Mouse (Mus musculus) heart, adult 2 months (tissue): ENCODE measurements around the gene Ppa2. TPM values are rescaled to one million over a fixed set of nuclear protein-coding genes. Genes with fewer than 3 reads are reported as not detected.

Experiments used
- DNase-seq, 2 experiments: peaks; one replicate each; pipeline ENCODE4 v3.0.0; 2021
- H3K27ac ChIP-seq: fragments of 200-600 bp; 2 replicates; pipeline ENCODE4 v1.8.1; 2022
- H3K27me3 ChIP-seq: fragments of 200-500 bp; 2 replicates; pipeline ENCODE4 v1.6.1; 2012; ENCODE audit warnings: mild to moderate bottlenecking, low read length, inconsistent platforms, mixed read lengths; ENCODE audit not compliant: control insufficient read depth, insufficient read depth
- H3K36me3 ChIP-seq: fragments of 200-500 bp; 2 replicates; pipeline ENCODE4 v1.6.1; 2012; ENCODE audit warnings: low read length, inconsistent platforms; ENCODE audit not compliant: control insufficient read depth, insufficient read depth
- H3K4me1 ChIP-seq: fragments of 200-500 bp; 2 replicates; pipeline ENCODE4 v1.6.1; 2011; ENCODE audit warnings: low read length; ENCODE audit not compliant: control insufficient read depth, insufficient read depth
- H3K4me3 ChIP-seq: fragments of 200-600 bp; 2 replicates; pipeline ENCODE4 v1.8.1; 2022
- H3K79me2 ChIP-seq: fragments of 200-500 bp; replicated peaks from 2 replicates; pipeline ENCODE4 v1.6.1; 2012; ENCODE audit warnings: mild to moderate bottlenecking, inconsistent platforms, low read length, moderate library complexity, mixed read lengths; ENCODE audit not compliant: control insufficient read depth, insufficient read depth
- H3K9ac ChIP-seq: fragments of 200-500 bp; 2 replicates; pipeline ENCODE4 v1.6.1; 2012; ENCODE audit warnings: low read depth, mild to moderate bottlenecking, control low read depth, inconsistent platforms, low read length, mixed read lengths
- CTCF ChIP-seq: fragments of 200-600 bp; IDR thresholded peaks from 2 replicates; pipeline ENCODE4 v1.8.1; 2022; ENCODE audit warnings: antibody characterized with exemption, mild to moderate bottlenecking, moderate library complexity
- EP300 ChIP-seq: fragments of 200-500 bp; IDR thresholded peaks from 2 replicates; pipeline ENCODE4 v1.6.1; 2011; ENCODE audit warnings: low read depth, low read length, control low read depth; ENCODE audit not compliant: insufficient read depth
- POLR2A ChIP-seq: fragments of 200-500 bp; IDR thresholded peaks from 2 replicates; pipeline ENCODE4 v1.6.1; 2011; ENCODE audit warnings: mild to moderate bottlenecking, low read depth, low read length, control low read depth; ENCODE audit not compliant: insufficient read depth
- WGBS: fragments of 180-500 bp; shearing (Covaris S2); methylation state at CpG from one replicate; pipeline ENCODE4 v1.1.7; 2018; 5-methylcytosine and 5-hydroxymethylcytosine counted together
- intact Hi-C: fragments of 180-260 bp; cut with DNase I; formaldehyde crosslinking; loops from one replicate; pipeline ENCODE4 v1.15.1; 2025
- polyA plus RNA-seq: library from polyadenylated mRNA; depleted of rRNA; stranded (reverse); fragments of >200 nt; gene quantifications from 2 replicates; pipeline ENCODE4 v1.2.3, GENCODE M21; 2012
- total RNA-seq, 2 experiments: library from RNA; stranded (reverse); gene quantifications; 2 replicates each; pipeline ENCODE4 v1.2.3; 2021

Ppa2 gene
- total and polyA plus RNA-seq, 3 experiments: 78.5 to 144 (median 126) TPM

DNA sequence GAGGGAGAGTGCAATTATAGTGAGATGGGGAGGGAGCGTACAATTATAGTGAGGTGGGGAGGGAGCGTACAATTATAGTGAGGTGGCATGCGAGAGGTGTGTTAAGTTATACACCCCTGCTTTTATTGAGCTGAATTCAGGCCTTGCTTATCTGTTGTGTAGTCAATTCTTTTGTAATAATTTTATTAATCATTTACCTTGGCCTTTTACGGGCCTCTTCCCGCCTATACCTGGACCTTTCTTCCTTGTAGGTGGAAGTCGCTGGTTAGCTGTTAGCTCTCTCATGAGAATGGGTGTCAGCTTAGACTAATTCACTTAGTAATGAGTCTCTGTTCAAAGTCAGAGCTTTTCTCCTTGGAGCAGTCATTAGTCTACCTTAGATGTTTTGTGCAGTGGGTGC is 10.4 kb downstream of the Ppa2 start:
- no peak for TF ChIP-seq CTCF
- no peak for TF ChIP-seq POLR2A
- no peak for TF ChIP-seq EP300
- Histone ChIP-seq H3K4me1 (no peaks in the 10 kb centered on the region), H3K4me3 (no peak overlapping the region), H3K27me3 (no peaks in the 10 kb centered on the region; the same call in 1 of the 2 replicates), H3K36me3 (no peaks in the 10 kb centered on the region), H3K9ac (no peak overlapping the region), H3K27ac (no peak overlapping the region), H3K79me2 (peaks cover 3% of the 10 kb centered on the region)
- 96% methylated on average over 6 of the region's 6 CpGs for WGBS
- intact Hi-C loops: no loop called here
- DNase-seq: no peak

GRCm38 (mm10) chr3:133321928-133322327 is 12.0 kb downstream of the Ppa2 start:
- Histone ChIP-seq H3K4me1 (no peaks in the 10 kb centered on the region), H3K27ac (no peak overlapping the region), H3K27me3 (no peaks in the 10 kb centered on the region; the same call in 1 of the 2 replicates), H3K36me3 (no peaks in the 10 kb centered on the region), H3K9ac (no peak overlapping the region), H3K79me2 (peaks cover 3% of the 10 kb centered on the region), H3K4me3 (no peak overlapping the region)
- TF ChIP-seq EP300 (no peak), POLR2A (no peak), CTCF (no peak)
- intact Hi-C loops: no loop called here
- WGBS: 97% methylated on average over 10 of the region's 10 CpGs
- no peak for DNase-seq

GRCm38 (mm10) chr3:133322552-133322951 is 12.6 kb downstream of the Ppa2 start:
- intact Hi-C loops: no loop called here
- TF ChIP-seq EP300 (no peak), CTCF (peak; percentile 56), POLR2A (no peak)
- no peak for DNase-seq

DNA sequence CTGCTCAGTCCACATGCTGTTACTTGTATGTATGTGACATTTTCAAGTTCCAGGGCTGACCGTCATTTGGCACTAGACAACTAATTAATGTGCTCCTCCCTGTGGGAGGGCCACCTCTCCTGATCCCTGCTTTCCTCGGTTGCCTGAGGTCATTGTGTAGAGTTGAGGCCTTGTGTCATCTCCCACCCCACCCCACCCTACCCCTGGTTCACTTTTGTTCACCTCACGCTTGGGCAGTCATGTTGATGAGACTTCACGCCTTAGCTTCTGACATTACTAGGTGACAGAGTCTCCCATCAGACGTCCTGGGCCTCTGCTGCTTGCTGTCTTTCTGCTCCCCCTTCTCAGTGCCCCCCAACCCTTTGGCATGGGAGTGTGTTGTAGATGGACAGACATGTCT is 15.2 kb downstream of the Ppa2 start:
- Histone ChIP-seq H3K4me3 (no peak overlapping the region), H3K36me3 (no peaks in the 10 kb centered on the region), H3K27me3 (no peaks in the 10 kb centered on the region; the same call in 1 of the 2 replicates), H3K4me1 (no peaks in the 10 kb centered on the region), H3K9ac (no peak overlapping the region), H3K79me2 (peaks cover 2% of the 10 kb centered on the region; the same call in 1 of the 2 replicates), H3K27ac (no peak overlapping the region)
- no peak for DNase-seq
- intact Hi-C loops: no loop called here
- 75% methylated on average over 5 of the region's 5 CpGs for WGBS
- TF ChIP-seq POLR2A: no peak
- no peak for TF ChIP-seq EP300
- no peak for TF ChIP-seq CTCF

More at GRCm38 (mm10) chr3:133322552-133322951, 12.6 kb downstream of the Ppa2 start:
- Histone ChIP-seq H3K9ac (no peak overlapping the region), H3K27me3 (no peaks in the 10 kb centered on the region; the same call in 1 of the 2 replicates), H3K36me3 (no peaks in the 10 kb centered on the region), H3K79me2 (peaks cover 3% of the 10 kb centered on the region), H3K4me1 (no peaks in the 10 kb centered on the region), H3K4me3 (no peak overlapping the region), H3K27ac (no peak overlapping the region)
- WGBS: 79% methylated on average over 4 of the region's 4 CpGs

- Histone ChIP-seq H3K27ac (no peak overlapping the region), H3K4me3 (no peak overlapping the region), H3K36me3 (no peaks in the 10 kb centered on the region), H3K4me1 (no peaks in the 10 kb centered on the region), H3K79me2 (no peaks in the 10 kb centered on the region), H3K27me3 (no peaks in the 10 kb centered on the region), H3K9ac (no peak overlapping the region)
- intact Hi-C loops: no loop called here
- WGBS: 91% methylated on average over 13 of the region's 13 CpGs
- TF ChIP-seq EP300 (no peak), CTCF (no peak), POLR2A (no peak)
- no peak for DNase-seq
Measured at GRCm38 (mm10) chr3:133328551-133328950, 18.6 kb downstream of the Ppa2 start.

DNA sequence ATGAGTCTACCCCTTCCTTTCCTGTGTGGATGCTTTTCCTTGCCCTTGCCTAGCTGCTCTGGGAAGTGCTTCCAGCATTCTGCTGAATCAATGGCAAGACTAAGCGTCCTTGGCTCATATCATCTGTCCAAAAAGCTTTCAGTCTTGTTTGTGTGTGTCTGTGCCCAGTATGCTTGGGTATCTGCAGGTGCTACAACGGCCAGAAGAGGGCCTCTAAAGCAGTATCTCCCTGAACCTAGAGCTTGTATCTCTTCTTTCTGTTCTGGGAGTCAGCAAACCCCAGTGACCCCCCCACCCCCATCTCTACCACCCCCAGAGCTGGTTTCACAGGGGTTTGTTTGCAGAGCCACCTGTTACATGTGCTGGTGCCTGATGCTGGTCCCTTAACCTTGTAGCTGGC is 19.5 kb downstream of the Ppa2 start:
- H3K79me2 ChIP-seq: no peaks in the 10 kb centered on the region
- no peak for DNase-seq
- TF ChIP-seq EP300 (no peak), CTCF (no peak; the same call in 1 of the 2 replicates), POLR2A (no peak)
- no peaks in the 10 kb centered on the region for H3K27me3 ChIP-seq
- H3K9ac ChIP-seq: no peak overlapping the region
- intact Hi-C loops: no loop called here
- H3K36me3 ChIP-seq: no peaks in the 10 kb centered on the region
- no peak overlapping the region for H3K4me3 ChIP-seq
- no peaks in the 10 kb centered on the region for H3K4me1 ChIP-seq
- H3K27ac ChIP-seq: no peak overlapping the region
- 82% methylated on average over 2 of the region's 2 CpGs for WGBS
